Mouse (Mus musculus) forebrain, embryonic 11.5 days (tissue): Measurements from ENCODE around the gene Fam13c. TPM values are rescaled to one million over a fixed set of nuclear protein-coding genes. Genes with fewer than 3 reads are reported as not detected.
"Not testable (repeated sequence)": the region's sequence is repeated elsewhere in the genome, so short reads cannot be mapped to it uniquely, and the experiment has no call there.

ENCODE experiments used
- ATAC-seq: fragments of 200-750 bp; cut with Nextera tagmentation; replicated peaks from 2 replicates; pipeline ENCODE4 v1.8.0; 2017; ENCODE audit warnings: moderate TSS enrichment; ENCODE audit not compliant: low FRiP score
- DNase-seq: peaks from one replicate; pipeline ENCODE4 v3.0.0-alpha.2; 2017; ENCODE audit warnings: low spot score
- H3K27ac ChIP-seq: fragments of 300-500 bp; sonication (generic); 2 replicates; pipeline ENCODE4 v1.5.1; 2014; ENCODE audit warnings: low read depth, low read length
- H3K27me3 ChIP-seq: fragments of 300-500 bp; sonication (generic); 2 replicates; pipeline ENCODE4 v1.6.1; 2014; ENCODE audit warnings: mild to moderate bottlenecking, low read length, mixed read lengths; ENCODE audit not compliant: control insufficient read depth, insufficient read depth
- H3K36me3 ChIP-seq: fragments of 300-500 bp; sonication (generic); 2 replicates; pipeline ENCODE4 v1.6.1; 2014; ENCODE audit warnings: mild to moderate bottlenecking, low read length, moderate library complexity, mixed read lengths; ENCODE audit not compliant: control insufficient read depth, insufficient read depth
- H3K4me1 ChIP-seq: fragments of 300-500 bp; sonication (generic); replicated peaks from 2 replicates; pipeline ENCODE4 v1.6.1; 2014; ENCODE audit warnings: low read length, mixed read lengths; ENCODE audit not compliant: control insufficient read depth, insufficient read depth
- H3K4me2 ChIP-seq: fragments of 300-500 bp; sonication (generic); 2 replicates; pipeline ENCODE4 v1.6.1; 2014; ENCODE audit warnings: low read depth, mild to moderate bottlenecking, low read length, moderate library complexity, mixed read lengths; ENCODE audit not compliant: severe bottlenecking
- H3K4me3 ChIP-seq: fragments of 300-500 bp; sonication (generic); 2 replicates; pipeline ENCODE4 v1.5.1; 2014; ENCODE audit warnings: low read depth, low read length
- H3K9ac ChIP-seq: fragments of 300-500 bp; sonication (generic); 2 replicates; pipeline ENCODE4 v1.6.1; 2014; ENCODE audit warnings: low read length
- H3K9me3 ChIP-seq: fragments of 300-500 bp; sonication (generic); 2 replicates; pipeline ENCODE4 v1.6.1; 2016; ENCODE audit warnings: low read length, mixed read lengths; ENCODE audit not compliant: control insufficient read depth
- WGBS: fragments of 180-500 bp; shearing (Covaris S2); extraction: QIAGEN DNeasy Blood & Tissue Kit; methylation state at CpG from one replicate; pipeline ENCODE4 v1.1.7; 2014; 5-methylcytosine and 5-hydroxymethylcytosine counted together
- polyA plus RNA-seq: library from polyadenylated mRNA; unstranded; fragments of >200 nt; fragmentation: Nextera tagmentation; extraction: Ambion mirVana; gene quantifications from 2 replicates; pipeline ENCODE4 v1.2.1, GENCODE M21; 2014

The Fam13c gene
- polyA plus RNA-seq, 1 experiment from 2014 or later: 13.6 TPM

- no peak for DNase-seq
- no peak for ATAC-seq
- H3K9me3 ChIP-seq: no peaks in the 10 kb centered on the region
These were observed 12.1 kb upstream of the Fam13c start for GRCm38 (mm10) chr10:70428121-70428662.

GRCm38 (mm10) chr10:70429341-70429740 is 10.9 kb upstream of the Fam13c start:
- no peak for ATAC-seq
- no peaks in the 10 kb centered on the region for H3K4me1 ChIP-seq
- no peaks in the 10 kb centered on the region for H3K36me3 ChIP-seq
- H3K9ac ChIP-seq: no peak overlapping the region
- 92% methylated on average over 9 of the region's 9 CpGs for WGBS
- H3K4me2 ChIP-seq: no peak overlapping the region
- no peak for DNase-seq
- no peaks in the 10 kb centered on the region for H3K27me3 ChIP-seq
- H3K27ac ChIP-seq: no peak overlapping the region
- no peaks in the 10 kb centered on the region for H3K9me3 ChIP-seq
- H3K4me3 ChIP-seq: no peak overlapping the region

More at GRCm38 (mm10) chr10:70428121-70428662, 12.1 kb upstream of the Fam13c start:
- Histone ChIP-seq H3K4me3 (no peak overlapping the region), H3K4me1 (no peaks in the 10 kb centered on the region), H3K27me3 (no peaks in the 10 kb centered on the region), H3K36me3 (no peaks in the 10 kb centered on the region), H3K27ac (no peak overlapping the region), H3K4me2 (no peak overlapping the region), H3K9ac (no peak overlapping the region)
- 94% methylated on average over 5 of the region's 5 CpGs for WGBS

- H3K4me1 ChIP-seq: no peaks in the 10 kb centered on the region
- no peak overlapping the region for H3K27ac ChIP-seq
- H3K4me2 ChIP-seq: no peak overlapping the region
- 93% methylated on average over 3 of the region's 3 CpGs for WGBS
- DNase-seq (no peak), ATAC-seq (no peak)
- H3K9ac ChIP-seq: no peak overlapping the region
- no peaks in the 10 kb centered on the region for H3K9me3 ChIP-seq
- no peaks in the 10 kb centered on the region for H3K36me3 ChIP-seq
- H3K27me3 ChIP-seq: no peaks in the 10 kb centered on the region
- no peak overlapping the region for H3K4me3 ChIP-seq
These were observed 6.9 kb upstream of the Fam13c start for GRCm38 (mm10) chr10:70433334-70433733.

GRCm38 (mm10) chr10:70433736-70434135 is 6.5 kb upstream of the Fam13c start:
- H3K4me2 ChIP-seq, H3K9ac ChIP-seq, DNase-seq, H3K27ac ChIP-seq, H3K36me3 ChIP-seq, H3K27me3 ChIP-seq, ATAC-seq, H3K4me1 ChIP-seq, H3K4me3 ChIP-seq, H3K9me3 ChIP-seq: not testable (repeated sequence)
- 89% methylated on average over 5 of the region's 5 CpGs for WGBS

- H3K27ac ChIP-seq: no peak overlapping the region
- DNase-seq (no peak), ATAC-seq (no peak)
- no peak overlapping the region for H3K9ac ChIP-seq
- 83% methylated on average over 4 of the region's 4 CpGs for WGBS
- H3K36me3 ChIP-seq: no peaks in the 10 kb centered on the region
- no peak overlapping the region for H3K4me3 ChIP-seq
- H3K4me2 ChIP-seq: no peak overlapping the region
- no peaks in the 10 kb centered on the region; the same call in 1 of the 2 replicates for H3K4me1 ChIP-seq
- H3K9me3 ChIP-seq: no peaks in the 10 kb centered on the region
- no peaks in the 10 kb centered on the region for H3K27me3 ChIP-seq
These were observed 3.6 kb upstream of the Fam13c start for GRCm38 (mm10) chr10:70436656-70437055.

- no peak overlapping the region for H3K4me3 ChIP-seq
- H3K27me3 ChIP-seq: no peaks in the 10 kb centered on the region
- H3K4me2 ChIP-seq: no peak overlapping the region
- ATAC-seq (no peak), DNase-seq (no peak)
- no peaks in the 10 kb centered on the region for H3K9me3 ChIP-seq
- H3K27ac ChIP-seq: no peak overlapping the region
- H3K9ac ChIP-seq: no peak overlapping the region
- H3K36me3 ChIP-seq: no peaks in the 10 kb centered on the region
- H3K4me1 ChIP-seq: no peaks in the 10 kb centered on the region; the same call in 1 of the 2 replicates
- 87% methylated on average over 5 of the region's 5 CpGs for WGBS
These were observed 3.0 kb upstream of the Fam13c start for GRCm38 (mm10) chr10:70437289-70437688.

GRCm38 (mm10) chr10:70440639-70441461 is 569 bp downstream of the Fam13c start:
- Histone ChIP-seq H3K4me3 (peak overlapping the region; percentile 62), H3K9me3 (no peaks in the 10 kb centered on the region), H3K4me1 (no peaks in the 10 kb centered on the region; the same call in 1 of the 2 replicates), H3K27ac (peak overlapping the region; percentile 68), H3K9ac (peak overlapping the region; percentile 78), H3K4me2 (peak overlapping the region; percentile 79), H3K27me3 (no peaks in the 10 kb centered on the region), H3K36me3 (no peaks in the 10 kb centered on the region)
- DNase-seq (peak; percentile 88), ATAC-seq (peak; percentile 90)
- 1% methylated on average over 44 of the region's 44 CpGs for WGBS

GRCm38 (mm10) chr10:70442156-70442555 is 1.9 kb downstream of the Fam13c start:
- H3K9ac ChIP-seq: no peak overlapping the region
- no peak overlapping the region for H3K4me3 ChIP-seq
- no peak overlapping the region; the same call in 1 of the 2 replicates for H3K4me2 ChIP-seq
- H3K27ac ChIP-seq: no peak overlapping the region
- no peak for ATAC-seq
- H3K9me3 ChIP-seq: no peaks in the 10 kb centered on the region
- H3K4me1 ChIP-seq: no peaks in the 10 kb centered on the region; the same call in 1 of the 2 replicates
- 87% methylated on average over 2 of the region's 2 CpGs for WGBS
- no peaks in the 10 kb centered on the region for H3K27me3 ChIP-seq
- DNase-seq: no peak
- H3K36me3 ChIP-seq: no peaks in the 10 kb centered on the region
